Mouse (Mus musculus) forebrain, postnatal 0 days (tissue): ENCODE measurements around the gene Phox2a. TPM values are rescaled to one million over a fixed set of nuclear protein-coding genes. Genes with fewer than 3 reads are reported as not detected.

Experiments used
- ATAC-seq: fragments of 200-750 bp; cut with Nextera tagmentation; 2 replicates; pipeline ENCODE4 v1.8.0; 2017; ENCODE audit warnings: mild to moderate bottlenecking, moderate library complexity
- DNase-seq: peaks from one replicate; pipeline ENCODE4 v3.0.0-alpha.2; 2015
- H3K27ac ChIP-seq: fragments of 300-500 bp; sonication (generic); 2 replicates; pipeline ENCODE4 v1.5.1; 2014; ENCODE audit warnings: low read depth, mild to moderate bottlenecking, antibody characterized with exemption, low read length, moderate library complexity, mixed read lengths
- H3K27me3 ChIP-seq: fragments of 300-500 bp; sonication (generic); 2 replicates; pipeline ENCODE4 v1.6.1; 2014; ENCODE audit warnings: mild to moderate bottlenecking, low read length, mixed read lengths; ENCODE audit not compliant: insufficient read depth
- H3K36me3 ChIP-seq: fragments of 300-500 bp; sonication (generic); 2 replicates; pipeline ENCODE4 v1.6.1; 2014; ENCODE audit warnings: mild to moderate bottlenecking, moderate library complexity; ENCODE audit not compliant: insufficient read depth
- H3K4me1 ChIP-seq: fragments of 300-500 bp; sonication (generic); 2 replicates; pipeline ENCODE4 v1.6.1; 2014; ENCODE audit warnings: antibody characterized with exemption; ENCODE audit not compliant: insufficient read depth
- H3K4me2 ChIP-seq: fragments of 300-500 bp; sonication (generic); 2 replicates; pipeline ENCODE4 v1.6.1; 2014; ENCODE audit warnings: low read depth, mild to moderate bottlenecking, moderate library complexity
- H3K4me3 ChIP-seq: fragments of 300-500 bp; sonication (generic); 2 replicates; pipeline ENCODE4 v1.5.1; 2014; ENCODE audit warnings: low read depth, low read length, mixed read lengths
- H3K9ac ChIP-seq: fragments of 300-500 bp; sonication (generic); 2 replicates; pipeline ENCODE4 v1.6.1; 2014; ENCODE audit warnings: mild to moderate bottlenecking
- H3K9me3 ChIP-seq: fragments of 300-500 bp; sonication (generic); 2 replicates; pipeline ENCODE4 v1.6.1; 2016; ENCODE audit warnings: low read length
- CTCF ChIP-seq: sonication (generic); IDR thresholded peaks from 2 replicates; pipeline ENCODE4 v1.5.1; 2016; ENCODE audit warnings: antibody characterized with exemption, control low read depth, low read depth
- WGBS: fragments of 180-500 bp; shearing (Covaris S2); extraction: QIAGEN DNeasy Blood & Tissue Kit; methylation state at CpG from one replicate; pipeline ENCODE4 v1.1.7; 2014; 5-methylcytosine and 5-hydroxymethylcytosine counted together
- polyA plus RNA-seq: library from polyadenylated mRNA; unstranded; fragments of >200 nt; fragmentation: Nextera tagmentation; extraction: Ambion mirVana; gene quantifications from 2 replicates; pipeline ENCODE4 v1.2.1, GENCODE M21; 2015
- total RNA-seq: library from RNA; depleted of rRNA; stranded (reverse); fragments of >200 nt; gene quantifications from 2 replicates; pipeline ENCODE4 v1.2.3, GENCODE M21; 2014

Gene Phox2a
- total and polyA plus RNA-seq, 2 experiments from 2014 or later = not detected

- no peak for DNase-seq
- H3K36me3 ChIP-seq = no peaks in the 10 kb centered on the region
- no peak overlapping the region for H3K4me3 ChIP-seq
- no peak for ATAC-seq
- no peaks in the 10 kb centered on the region for H3K4me1 ChIP-seq
- H3K9ac ChIP-seq = no peak overlapping the region
- H3K4me2 ChIP-seq = no peak overlapping the region
- TF ChIP-seq CTCF = no peak
- H3K9me3 ChIP-seq = no peaks in the 10 kb centered on the region
- 77% methylated on average over 9 of the region's 9 CpGs for WGBS
- no peaks in the 10 kb centered on the region for H3K27me3 ChIP-seq
- H3K27ac ChIP-seq = no peak overlapping the region
These were observed 40.2 kb downstream of the Phox2a start for GRCm38 (mm10) chr7:101858362-101858761.

- Histone ChIP-seq H3K9ac (no peak overlapping the region), H3K27ac (no peak overlapping the region), H3K9me3 (no peaks in the 10 kb centered on the region), H3K4me3 (no peak overlapping the region), H3K4me2 (no peak overlapping the region), H3K4me1 (no peaks in the 10 kb centered on the region), H3K27me3 (no peaks in the 10 kb centered on the region), H3K36me3 (no peaks in the 10 kb centered on the region)
- DNase-seq (no peak), ATAC-seq (no peak)
- no peak for TF ChIP-seq CTCF
These were observed 42.9 kb downstream of the Phox2a start for GRCm38 (mm10) chr7:101860978-101861377.

- DNase-seq (no peak), ATAC-seq (no peak)
- H3K4me1 ChIP-seq = no peaks in the 10 kb centered on the region
- H3K4me3 ChIP-seq = no peak overlapping the region
- H3K9me3 ChIP-seq = no peaks in the 10 kb centered on the region
- H3K27me3 ChIP-seq = no peaks in the 10 kb centered on the region
- H3K36me3 ChIP-seq = no peaks in the 10 kb centered on the region
- H3K4me2 ChIP-seq = no peak overlapping the region
- H3K27ac ChIP-seq = no peak overlapping the region
- H3K9ac ChIP-seq = no peak overlapping the region
- TF ChIP-seq CTCF = no peak
- WGBS = 69% methylated on average over 3 of the region's 3 CpGs
These were observed 44.2 kb downstream of the Phox2a start for GRCm38 (mm10) chr7:101862291-101862690.

DNA sequence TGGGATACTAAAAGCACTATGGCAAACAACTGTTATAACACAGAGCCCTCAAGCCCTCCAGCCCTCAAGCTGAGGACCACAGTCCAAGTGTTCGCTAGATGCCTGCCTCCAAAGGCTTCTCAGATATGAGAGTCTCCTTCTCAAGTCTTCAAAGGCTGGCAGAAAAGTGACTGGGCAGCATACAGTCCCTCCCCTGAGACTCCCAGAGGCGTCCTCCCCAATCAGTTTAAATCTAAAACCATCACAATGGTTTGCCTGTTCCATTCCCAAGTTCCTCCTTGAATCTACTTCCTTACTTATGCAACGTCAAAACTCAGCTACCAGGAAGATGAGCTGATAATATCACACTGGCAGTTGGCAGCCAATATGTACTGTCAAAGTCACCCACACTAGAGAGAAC, 45.3 kb downstream of the Phox2a start, which contains the start of gene Anapc15:
TSS of gene Anapc15 (plus strand) at position 301 of the 400 bp plus-strand sequence.
- Histone ChIP-seq H3K36me3 (no peaks in the 10 kb centered on the region), H3K4me1 (no peaks in the 10 kb centered on the region), H3K9ac (no peak within 1 kb of the TSS), H3K4me3 (no peak within 1 kb of the TSS), H3K27ac (no peak within 1 kb of the TSS), H3K4me2 (no peak within 1 kb of the TSS), H3K27me3 (no peaks in the 10 kb centered on the region), H3K9me3 (no peaks in the 10 kb centered on the region)
- WGBS = 82% methylated on average over 3 of the region's 3 CpGs
- TF ChIP-seq CTCF = no peak
- no peak for ATAC-seq
- no peak for DNase-seq

DNA sequence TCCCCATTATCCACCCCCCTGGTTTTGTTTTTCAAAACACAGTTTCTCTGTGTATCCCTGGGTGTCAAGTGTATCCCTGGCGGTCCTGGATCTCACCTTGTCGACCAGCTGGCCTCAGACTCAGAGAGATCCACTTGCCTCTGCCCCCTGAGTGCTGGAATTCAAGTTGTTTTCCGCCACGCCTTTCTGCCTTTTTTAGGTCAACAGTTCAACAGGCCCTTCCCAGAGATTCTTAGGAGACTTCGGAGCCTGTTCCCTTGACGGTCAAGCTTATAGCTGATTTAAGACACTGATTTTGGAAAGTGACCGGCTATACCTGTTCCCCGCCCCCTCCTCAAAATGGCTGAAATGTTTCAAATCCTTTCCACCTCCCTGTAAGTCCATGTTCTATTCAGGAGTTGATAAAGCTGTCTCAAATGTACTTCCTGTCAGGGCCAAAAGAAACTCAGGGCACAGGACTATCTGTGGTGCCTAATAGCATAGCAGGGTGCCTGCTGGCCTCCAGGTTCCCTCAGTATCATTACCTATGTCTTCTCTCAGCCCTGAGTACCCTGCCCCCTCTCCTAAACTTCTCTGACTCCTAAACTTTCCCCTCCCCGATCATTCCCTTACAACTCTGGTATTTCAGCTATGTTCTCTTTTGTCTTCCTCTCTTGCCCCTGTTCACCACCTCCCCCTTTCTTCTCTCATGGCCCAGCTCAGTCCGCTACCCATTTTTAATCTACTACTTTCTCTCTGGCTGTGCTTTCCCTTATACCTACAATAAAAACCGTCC, 48.6 kb downstream of the Phox2a start:
- DNase-seq (no peak), ATAC-seq (no peak)
- 79% methylated on average over 11 of the region's 11 CpGs for WGBS
- Histone ChIP-seq H3K36me3 (no peaks in the 10 kb centered on the region), H3K9ac (no peak overlapping the region), H3K4me2 (no peak overlapping the region), H3K27me3 (no peaks in the 10 kb centered on the region), H3K27ac (no peak overlapping the region), H3K4me3 (no peak overlapping the region), H3K4me1 (no peaks in the 10 kb centered on the region), H3K9me3 (no peaks in the 10 kb centered on the region)
- TF ChIP-seq CTCF = no peak

DNA sequence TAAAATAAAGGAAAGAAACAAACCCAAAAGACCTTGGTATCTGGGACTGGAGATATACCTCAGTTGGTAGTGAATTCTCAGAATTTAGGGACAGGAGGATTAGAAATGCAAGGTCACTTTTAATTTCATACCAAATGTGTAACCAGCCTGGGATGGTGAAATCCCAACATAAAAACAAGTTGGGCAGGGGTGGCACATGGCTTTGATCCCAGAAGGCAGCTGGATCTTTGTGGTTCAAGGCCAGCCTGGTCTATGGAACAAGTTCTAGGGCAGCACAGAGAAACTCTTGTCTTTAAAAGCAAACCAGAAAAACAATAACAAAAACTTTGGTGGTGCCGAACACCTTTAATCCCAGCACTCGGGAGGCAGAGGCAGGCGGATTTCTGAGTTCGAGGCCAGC, 49.4 kb downstream of the Phox2a start:
- H3K9ac ChIP-seq = no peak overlapping the region
- H3K4me1 ChIP-seq = no peaks in the 10 kb centered on the region
- H3K36me3 ChIP-seq = no peaks in the 10 kb centered on the region
- no peak overlapping the region for H3K4me2 ChIP-seq
- no peak overlapping the region for H3K4me3 ChIP-seq
- no peak overlapping the region for H3K27ac ChIP-seq
- WGBS = 100% methylated on average over 4 of the region's 4 CpGs
- no peak for DNase-seq
- H3K9me3 ChIP-seq = no peaks in the 10 kb centered on the region
- no peaks in the 10 kb centered on the region for H3K27me3 ChIP-seq
- TF ChIP-seq CTCF = no peak
- no peak for ATAC-seq

DNA sequence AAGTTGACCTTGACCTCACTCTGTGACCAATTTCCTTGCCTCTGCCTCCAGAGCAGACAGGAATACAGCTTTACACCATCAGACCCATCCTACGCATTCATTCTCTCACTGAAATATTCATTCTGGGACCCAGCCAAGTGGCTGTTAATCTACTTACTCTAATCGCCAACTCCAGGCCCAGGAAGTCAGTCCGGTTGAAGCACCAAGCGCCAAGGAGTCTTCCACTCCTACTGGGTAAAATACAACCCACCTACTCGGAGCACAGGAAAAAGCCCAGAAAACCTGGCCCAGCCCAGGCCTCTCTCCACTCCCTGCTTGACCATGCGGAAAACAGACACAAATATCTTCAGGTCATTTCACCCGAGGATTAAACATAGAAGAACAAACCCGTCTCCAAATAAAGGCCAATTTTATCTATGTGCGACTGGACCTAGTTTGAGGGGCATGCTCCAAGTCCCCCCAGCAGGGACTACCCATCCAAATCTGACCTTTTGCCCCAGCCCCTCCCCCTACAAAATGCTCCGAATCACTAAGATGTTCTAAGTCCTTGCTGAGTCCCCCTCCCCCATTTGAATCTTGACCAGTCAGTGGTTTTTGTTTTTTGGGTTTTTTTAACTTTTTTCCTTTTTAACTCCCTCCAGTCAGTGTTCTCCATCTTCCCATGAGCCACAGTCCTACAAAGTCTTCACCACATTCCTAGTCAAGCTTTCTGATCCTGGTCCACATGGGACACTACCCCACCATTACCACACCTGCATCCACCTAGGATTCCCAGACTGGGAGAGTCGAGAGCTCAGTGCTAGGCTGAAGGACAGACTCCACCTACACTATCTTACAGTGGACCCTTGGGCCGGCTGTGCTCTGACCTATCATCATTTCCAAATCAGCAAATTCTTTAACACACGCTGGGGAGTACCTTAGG, 50.4 kb downstream of the Phox2a start:
- WGBS = 45% methylated on average over 13 of the region's 13 CpGs

More for the DNA sequence above, 50.4 kb downstream of the Phox2a start:
- no peak overlapping the region for H3K9ac ChIP-seq
- H3K9me3 ChIP-seq = no peaks in the 10 kb centered on the region
- no peak overlapping the region for H3K27ac ChIP-seq
- ATAC-seq (no peak), DNase-seq (no peak)
- no peak for TF ChIP-seq CTCF
- H3K4me3 ChIP-seq = no peak overlapping the region
- no peaks in the 10 kb centered on the region for H3K4me1 ChIP-seq
- H3K36me3 ChIP-seq = no peaks in the 10 kb centered on the region
- H3K27me3 ChIP-seq = no peaks in the 10 kb centered on the region
- H3K4me2 ChIP-seq = no peak overlapping the region
